Mouse (Mus musculus) common myeloid progenitor, adult 5-6 weeks (primary cell): ENCODE results near the gene Cct3. TPM values are rescaled to one million over a fixed set of nuclear protein-coding genes. Genes with fewer than 3 reads are reported as not detected.
A peak's percentile ranks its signal among the peaks of the same experiment; 100 is the strongest.
"Not testable (repeated sequence)": the region's sequence is repeated elsewhere in the genome, so short reads cannot be mapped to it uniquely, and the experiment has no call there.

ENCODE experiments used
- ATAC-seq: replicated peaks from 2 replicates; pipeline ENCODE4 v1.8.0; 2016; ENCODE audit warnings: low read depth, mild to moderate bottlenecking, moderate TSS enrichment, inconsistent platforms; ENCODE audit not compliant: poor library complexity, severe bottlenecking
- total RNA-seq: library from RNA; stranded (forward); fragments of 200-1000, 187-1606 nt; gene quantifications from 2 replicates; pipeline ENCODE4 v1.2.3, GENCODE M21; 2017

The Cct3 gene
- total RNA-seq, 1 experiment from 2014 or later = 375 TPM

DNA sequence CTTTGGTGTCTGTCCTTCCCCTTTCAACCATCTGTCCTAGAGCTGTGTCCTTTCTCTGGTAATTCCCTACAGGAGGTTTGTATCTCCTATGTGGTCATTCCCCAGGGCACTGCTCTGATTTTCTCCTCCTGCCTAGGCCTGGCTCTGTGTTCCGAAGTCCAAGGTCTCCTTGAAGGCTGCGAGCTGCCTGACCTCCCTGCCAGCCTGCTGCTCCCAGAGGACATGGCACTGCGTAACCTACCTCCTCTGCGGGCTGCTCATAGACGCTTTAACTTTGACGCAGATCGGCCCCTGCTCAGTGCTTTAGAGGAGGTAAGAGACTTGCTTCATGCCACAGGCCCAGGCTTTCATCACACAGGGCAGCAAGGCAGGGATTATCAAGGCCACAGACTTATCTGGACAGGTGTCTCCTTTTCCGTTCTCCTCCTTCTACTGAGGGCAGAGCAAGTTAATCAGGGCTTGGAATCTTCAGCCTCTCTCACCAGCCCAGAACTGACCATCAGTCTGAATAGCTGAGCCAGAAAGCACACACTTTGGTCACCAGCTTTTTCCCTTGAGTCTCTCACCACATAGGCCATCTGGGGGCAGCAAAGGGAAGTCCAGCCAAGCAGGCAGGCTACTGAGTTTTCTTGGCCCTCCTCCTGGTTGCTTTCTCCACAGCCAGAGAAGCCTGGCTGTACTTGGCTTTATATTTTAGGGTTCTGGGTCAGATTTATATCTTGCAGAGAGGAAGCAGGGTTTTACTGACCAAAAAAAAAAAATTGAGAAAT, 57.7 kb downstream of the Cct3 start:
- ATAC-seq = no peak

DNA sequence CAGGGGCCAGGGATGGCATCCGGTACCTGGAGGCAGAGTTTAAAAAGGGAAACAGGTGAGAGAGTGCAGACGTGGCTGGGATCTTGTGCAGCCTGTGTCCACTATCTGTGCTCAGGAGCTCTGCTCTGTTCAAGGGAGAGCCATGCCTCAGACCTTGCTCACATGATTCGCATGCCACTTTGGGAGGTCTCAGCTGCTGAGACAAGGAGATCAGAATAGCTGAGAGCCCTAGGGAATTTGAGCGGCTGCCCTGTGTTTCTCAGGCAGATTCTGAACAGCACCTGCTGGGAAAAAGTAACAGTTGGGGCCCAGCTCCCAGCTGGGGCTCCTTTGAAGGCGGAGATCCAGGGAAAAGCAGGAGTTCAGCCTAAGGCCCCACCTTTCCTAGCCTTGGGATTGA, 62.7 kb downstream of the Cct3 start:
- ATAC-seq = no peak

DNA sequence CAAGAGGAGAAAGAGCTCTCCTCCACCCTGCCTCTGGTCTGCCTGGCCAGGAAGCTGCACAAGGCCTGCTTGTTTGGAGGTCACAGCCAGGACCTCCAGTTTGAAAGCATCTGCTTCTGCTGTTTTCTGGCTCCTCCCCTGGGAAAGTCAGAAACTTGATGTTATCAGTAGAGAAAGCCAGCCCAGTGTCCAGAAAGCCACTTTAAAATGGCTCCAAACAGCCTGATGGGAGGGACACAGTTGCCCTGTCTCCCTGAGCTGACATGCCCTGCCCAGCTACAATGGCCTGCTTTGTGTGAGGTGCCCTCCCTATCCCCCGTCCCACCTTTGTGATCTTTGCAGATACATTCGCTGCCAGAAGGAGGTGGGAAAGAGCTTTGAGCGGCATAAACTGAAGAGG, 63.1 kb downstream of the Cct3 start:
- no peak for ATAC-seq

DNA sequence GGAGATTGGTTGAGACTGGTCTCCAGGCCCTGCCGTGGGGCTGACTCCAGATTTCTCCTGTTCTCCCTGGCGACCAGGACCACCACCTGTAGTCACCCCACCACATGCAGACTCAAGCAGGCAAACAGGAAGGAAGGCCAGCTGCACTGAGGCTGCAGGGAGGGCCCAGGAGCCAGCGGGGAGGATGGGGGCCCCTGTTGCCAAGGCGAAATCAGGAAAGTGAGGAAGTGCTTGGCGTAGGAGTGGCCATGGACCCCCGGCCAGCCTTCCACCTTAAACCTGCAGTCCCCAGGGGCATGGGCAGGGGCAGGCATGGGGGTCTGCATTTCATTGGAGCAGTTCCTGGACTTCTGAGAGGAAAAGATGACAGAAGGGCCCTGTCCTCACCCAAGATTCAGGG, 64.2 kb downstream of the Cct3 start:
- no peak for ATAC-seq

DNA sequence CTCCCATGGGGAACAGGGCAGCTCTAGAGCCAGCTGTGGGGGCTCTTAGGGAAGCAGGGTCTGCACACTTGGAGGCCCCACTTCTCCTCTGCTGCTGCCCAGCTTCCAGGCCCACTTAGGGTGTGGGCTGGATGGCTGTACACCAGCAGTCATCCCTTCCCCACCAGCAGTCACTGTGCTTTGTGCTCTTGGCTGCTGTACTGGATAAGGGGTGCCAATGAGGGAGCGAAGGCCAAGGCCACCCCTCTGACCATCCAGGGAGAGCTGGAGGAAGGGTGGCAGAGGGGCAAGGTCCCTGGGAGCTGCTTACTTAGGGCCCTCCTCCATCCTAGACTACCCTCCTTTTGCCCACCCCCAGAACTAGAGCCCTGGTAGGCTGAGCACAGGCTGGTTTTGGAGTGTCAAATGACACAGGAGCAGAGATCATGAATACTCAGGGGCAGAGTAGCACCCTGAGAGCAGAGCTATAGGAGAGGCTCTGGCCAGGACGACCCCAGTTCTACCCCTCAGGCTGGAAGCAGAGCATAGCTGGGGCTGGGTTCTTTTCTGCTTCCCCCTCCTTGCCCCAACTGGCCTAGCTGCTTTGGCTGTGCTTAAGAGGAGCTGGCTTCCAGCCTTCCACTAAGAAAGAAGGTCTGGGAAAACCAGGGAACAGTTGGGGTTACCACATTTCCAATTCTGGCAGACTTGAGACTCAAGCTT, 64.8 kb downstream of the Cct3 start:
- no peak for ATAC-seq

DNA sequence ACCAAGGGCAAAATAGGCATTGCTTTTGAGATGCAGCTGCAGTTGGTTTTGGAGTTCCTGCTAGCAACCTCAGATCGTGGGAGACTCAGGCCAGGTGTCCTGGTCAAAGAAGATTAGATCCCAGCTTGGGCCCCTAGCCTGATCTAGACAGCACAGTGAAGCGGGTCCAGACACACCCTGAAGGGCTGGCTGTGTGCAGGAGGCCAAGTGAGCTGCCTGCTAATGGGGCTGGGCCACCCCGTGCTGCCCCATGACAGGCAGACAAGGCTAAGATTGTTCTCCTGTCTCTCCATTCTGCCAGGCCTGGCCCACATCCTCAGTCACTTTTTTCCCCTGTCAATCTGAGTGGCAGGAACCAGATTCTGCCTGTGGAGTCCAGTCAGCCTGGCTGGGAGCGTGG, 66.8 kb downstream of the Cct3 start:
- no peak for ATAC-seq

DNA sequence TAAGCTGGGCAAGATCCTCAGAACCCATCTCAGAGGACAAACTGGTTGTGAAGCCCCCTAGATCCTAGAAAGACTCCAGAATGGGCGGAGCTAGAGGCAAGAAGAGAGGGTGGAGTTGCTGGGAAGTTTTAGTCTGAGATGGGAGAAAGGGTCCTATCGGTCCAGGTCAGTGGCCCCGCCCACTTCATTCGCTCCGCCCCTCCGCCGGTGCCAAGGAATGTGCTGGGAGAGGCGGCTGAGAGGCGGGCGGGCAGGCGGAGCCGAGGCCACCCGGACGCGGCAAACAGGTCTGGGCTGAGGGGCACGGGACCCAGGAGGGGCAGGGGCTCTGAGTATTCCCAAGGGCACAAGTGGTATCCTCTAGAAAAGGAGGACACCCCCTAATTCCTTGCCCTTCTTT, 67.4 kb downstream of the Cct3 start, which contains the start of gene Paqr6:
Gene Paqr6, plus strand, starts transcription at position 248 of the 400 bp plus-strand sequence.
- no peak for ATAC-seq

DNA sequence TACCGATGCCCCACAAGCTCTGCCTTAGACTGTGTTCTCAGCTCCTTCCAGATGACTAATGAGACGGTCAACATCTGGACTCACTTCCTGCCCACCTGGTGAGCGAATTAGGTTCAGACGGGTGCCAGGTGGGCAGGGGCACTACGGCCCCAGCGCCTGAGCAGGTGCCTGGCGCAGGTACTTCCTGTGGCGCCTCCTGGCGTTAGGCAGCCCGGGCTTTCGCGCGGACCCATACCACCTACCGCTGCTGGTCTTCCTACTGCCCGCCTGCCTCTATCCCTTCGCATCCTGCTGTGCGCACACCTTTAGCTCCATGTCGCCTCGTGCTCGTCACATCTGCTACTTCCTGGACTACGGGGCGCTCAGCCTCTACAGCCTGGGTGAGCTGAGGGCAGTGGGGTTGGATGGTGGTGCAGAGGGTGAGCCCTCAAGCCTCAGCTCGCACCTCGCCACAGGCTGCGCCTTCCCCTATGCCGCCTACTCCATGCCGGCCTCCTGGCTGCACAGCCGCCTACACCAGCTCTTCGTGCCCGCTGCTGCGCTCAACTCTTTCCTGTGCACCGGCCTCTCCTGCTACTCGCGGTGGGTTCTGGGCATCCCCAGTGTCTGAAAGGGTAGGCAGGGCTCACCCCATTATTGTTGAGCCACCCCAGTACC, 68.9 kb downstream of the Cct3 start:
- no peak for ATAC-seq

DNA sequence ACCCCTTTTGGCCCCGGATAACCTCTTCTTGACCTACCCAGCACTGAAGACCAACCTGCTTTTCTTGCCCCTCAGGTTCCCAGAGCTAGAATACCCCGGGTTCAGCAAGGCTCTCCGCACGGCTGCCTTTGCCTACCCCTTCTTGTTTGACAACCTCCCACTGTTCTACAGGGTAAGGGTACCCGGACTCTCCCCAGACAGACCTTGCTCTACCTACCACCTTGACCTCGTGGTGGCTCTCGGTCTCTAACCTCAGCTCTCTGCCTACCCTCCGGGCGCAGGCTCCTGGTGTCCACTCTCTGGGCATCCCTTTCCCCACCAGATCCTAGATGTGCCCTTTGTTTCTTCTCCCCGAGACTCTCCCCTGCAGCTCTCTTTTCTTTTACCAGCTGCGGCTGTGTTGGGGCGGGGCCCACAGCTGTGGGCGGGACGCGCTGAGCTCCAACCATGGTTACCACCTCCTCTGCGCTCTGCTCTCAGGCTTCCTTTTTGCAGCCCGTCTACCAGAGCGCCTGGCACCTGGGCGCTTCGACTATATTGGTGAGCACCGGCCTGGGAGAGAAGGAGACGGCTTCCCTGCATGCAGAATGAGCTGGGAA, 70.0 kb downstream of the Cct3 start:
- peak; percentile 86 for ATAC-seq

DNA sequence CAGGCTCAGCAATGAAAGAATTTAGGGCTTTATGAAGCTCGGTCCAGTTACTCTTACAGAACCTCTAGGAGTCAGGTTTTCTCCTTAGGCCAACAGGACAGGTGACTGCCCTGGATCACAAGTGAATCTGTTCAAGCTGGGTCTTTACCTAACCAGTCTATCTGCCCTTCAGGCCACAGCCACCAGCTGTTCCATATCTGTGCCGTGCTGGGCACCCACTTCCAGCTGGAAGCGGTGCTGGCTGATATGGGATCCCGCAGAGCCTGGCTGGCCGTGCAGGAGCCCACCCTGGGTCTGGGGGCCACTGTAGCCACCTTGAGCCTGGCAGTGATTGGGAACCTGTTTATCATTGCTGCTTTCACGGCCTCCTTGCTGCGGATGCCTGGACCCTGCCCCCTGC, 70.6 kb downstream of the Cct3 start:
- not testable (repeated sequence) for ATAC-seq

DNA sequence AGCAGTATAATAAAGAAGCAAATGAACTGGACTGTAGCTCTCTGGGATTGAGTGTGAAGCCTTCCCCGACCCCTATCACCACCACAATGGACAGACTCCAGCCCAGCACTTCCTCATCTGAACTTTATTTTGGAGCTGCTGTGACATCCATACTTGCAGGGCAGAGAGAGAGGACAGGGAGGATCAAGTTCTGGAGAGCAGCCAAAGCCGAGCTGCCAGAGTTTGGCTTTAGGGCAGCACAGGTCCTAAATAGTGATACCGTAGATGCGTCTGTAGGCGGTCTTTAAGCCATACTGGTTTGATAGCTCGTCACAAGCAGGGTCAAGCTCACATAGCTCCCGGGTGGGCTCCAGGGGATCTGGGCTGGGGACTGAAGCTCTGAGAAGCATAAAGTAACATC, 71.6 kb downstream of the Cct3 start:
- ATAC-seq = not testable (repeated sequence)

Other genes with a start within 250 kb of the Cct3 start
- 29.6 and 33.9 TPM in 2 replicates for gene Naxe, start 238.6 kb upstream of the Cct3 start, total RNA-seq
- gene Ttc24, start 218.8 kb upstream of the Cct3 start, total RNA-seq = not detected in 2 replicates
- 13.5 and 17.2 TPM in 2 replicates for gene Iqgap3, start 215.1 kb upstream of the Cct3 start, total RNA-seq
- gene Mef2d, start 154.7 kb upstream of the Cct3 start, total RNA-seq = 32.2 and 46.4 TPM in 2 replicates
- gene Rhbg, start 42.4 kb upstream of the Cct3 start, total RNA-seq = not detected in 2 replicates
- gene Gm38392, start 9.9 kb upstream of the Cct3 start, total RNA-seq = not detected in 2 replicates
- gene Tsacc, start 117 bp upstream of the Cct3 start, total RNA-seq = 2.6 and 2.8 TPM in 2 replicates
- gene Glmp, start 27.9 kb downstream of the Cct3 start, total RNA-seq = 8.6 and 19.4 TPM in 2 replicates
- gene Tmem79, start 39.0 kb downstream of the Cct3 start, total RNA-seq = 6.7 TPM in 1 of 2 replicates, not detected in the other
- 48.9 and 61.2 TPM in 2 replicates for gene Smg5, start 39.1 kb downstream of the Cct3 start, total RNA-seq
- gene Paqr6, start 67.5 kb downstream of the Cct3 start, total RNA-seq = not detected in 2 replicates
- gene Bglap3, start 75.6 kb downstream of the Cct3 start, total RNA-seq = not detected in 2 replicates
- gene Bglap2, start 81.6 kb downstream of the Cct3 start, total RNA-seq = not detected in 2 replicates
- not detected in 2 replicates for gene Bglap, start 87.3 kb downstream of the Cct3 start, total RNA-seq
- 88.3 and 107 TPM in 2 replicates for gene Pmf1, start 113.2 kb downstream of the Cct3 start, total RNA-seq
- gene Slc25a44, start 128.0 kb downstream of the Cct3 start, total RNA-seq = 16.8 and 17.1 TPM in 2 replicates
- 2.5 and 4.7 TPM in 2 replicates for gene Sema4a, start 164.1 kb downstream of the Cct3 start, total RNA-seq
- 19.3 and 25.6 TPM in 2 replicates for gene Lmna, start 212.8 kb downstream of the Cct3 start, total RNA-seq
- 7.2 and 9.6 TPM in 2 replicates for gene Mex3a, start 235.3 kb downstream of the Cct3 start, total RNA-seq